ENCODE assay signal across 12 mouse cellular contexts in genomic region chr11:88701976-88702659, GRCm38 (mm10). TPM values are rescaled to one million over a fixed set of nuclear protein-coding genes. Genes with fewer than 3 reads are reported as not detected.
DNase-seq lines count a peak whose midpoint lies in the region; ATAC-seq lines count a peak whose summit lies in the region.
"Had no signal": no experiment of that assay in that cellular context is flagged by ENCODE, and none has a peak within 500 bp of the region (broad histone marks: within the 10 kb centered on the region; RNA-seq: fewer than 3 reads in every experiment).

No protein-coding gene starts in this region.

- H3K4me2 ChIP-seq in heart, embryonic 11.5 days = no peak overlapping the region
- H3K4me2 ChIP-seq: liver, embryonic 13.5 days had no signal

- DNase-seq in heart, adult 11 months = no peak
- peak; percentile 69 for DNase-seq in testis, postnatal 14 days (ENCODE audit: low spot score)
- no peak for DNase-seq in testis, postnatal 10 days (ENCODE audit: low spot score)
- peak; percentile 48 for DNase-seq in midbrain, embryonic 10.5 days (ENCODE audit: low spot score)
- DNase-seq in yolk sac, embryonic 10.5 days (ENCODE audit: low spot score) = no peak
- DNase-seq in frontal cortex, postnatal 10 days (ENCODE audit: low spot score in 2 of 2) = no peak
- DNase-seq: adrenal gland, postnatal 36 days; cerebellum, postnatal 36 days; heart, postnatal 14 days; liver, embryonic 13.5 days had no signal

- 60% methylated on average over 6 of the region's 6 CpGs for WGBS in heart, embryonic 11.5 days (ENCODE audit: insufficient replicate concordance)
- WGBS in midbrain, embryonic 10.5 days = 33% methylated on average over 6 of the region's 6 CpGs

- H3K9ac ChIP-seq in heart, embryonic 11.5 days (ENCODE audit: low read depth, low read length) = no peak overlapping the region
- H3K9ac ChIP-seq: liver, embryonic 13.5 days had no signal

- peaks cover 29% of the 10 kb centered on the region for H3K4me1 ChIP-seq in heart, embryonic 11.5 days (ENCODE audit: control insufficient read depth, insufficient read depth, low read length)
- peaks cover 95% of the 10 kb centered on the region for H3K4me1 ChIP-seq in midbrain, embryonic 10.5 days

- ATAC-seq in heart, embryonic 11.5 days (replicated peaks; ENCODE audit: insufficient number of reproducible peaks, low FRiP score, low TSS enrichment) = no peak
- ATAC-seq in megakaryocyte progenitor cell, adult 5-6 weeks (replicated peaks; ENCODE audit: poor library complexity) = no peak

- peaks cover 24% of the 10 kb centered on the region for H3K36me3 ChIP-seq in heart, embryonic 11.5 days (ENCODE audit: control insufficient read depth, insufficient read depth, low read length)
- H3K36me3 ChIP-seq in midbrain, embryonic 10.5 days = peaks cover 85% of the 10 kb centered on the region

- H3K4me3 ChIP-seq in heart, embryonic 11.5 days (ENCODE audit: low read depth, low read length) = no peak overlapping the region
- peak overlapping the region; percentile 17 for H3K4me3 ChIP-seq in midbrain, embryonic 10.5 days
- H3K4me3 ChIP-seq: liver, embryonic 13.5 days had no signal

- no peaks in the 10 kb centered on the region for H3K9me3 ChIP-seq in heart, embryonic 11.5 days (replicated peaks; ENCODE audit: control insufficient read depth, low read length)
- H3K9me3 ChIP-seq in midbrain, embryonic 10.5 days (replicated peaks) = no peaks in the 10 kb centered on the region
- H3K9me3 ChIP-seq: liver, embryonic 13.5 days had no signal

- no peaks in the 10 kb centered on the region for H3K27me3 ChIP-seq in heart, embryonic 11.5 days (ENCODE audit: control insufficient read depth, insufficient read depth, low read length)
- H3K27me3 ChIP-seq in midbrain, embryonic 10.5 days (ENCODE audit: low read depth, poor library complexity, severe bottlenecking) = no peaks in the 10 kb centered on the region
- H3K27me3 ChIP-seq: liver, embryonic 13.5 days had no signal

- 0 out of 2 replicates have a peak overlapping the region, but pooled peaks have one; percentile 54 for H3K27ac ChIP-seq in heart, embryonic 11.5 days (ENCODE audit: low read depth, low read length)
- H3K27ac ChIP-seq in midbrain, embryonic 10.5 days (replicated peaks) = peak overlapping the region; percentile 82
- H3K27ac ChIP-seq: liver, embryonic 13.5 days had no signal

RNA-seq across cellular contexts. Expression of gene Msi2, which starts 16.2 kb away (rescaled TPM):
- polyA plus RNA-seq in heart, embryonic 11.5 days (2014; fragmentation: Nextera tagmentation; extraction: Ambion mirVana) = 15.3 and 18.4 TPM in 2 replicates
- polyA plus RNA-seq in midbrain, embryonic 10.5 days (2016; fragmentation: Nextera tagmentation; extraction: Ambion mirVana) = 25.3 and 30.5 TPM in 2 replicates
- total RNA-seq in megakaryocyte progenitor cell, adult 5-6 weeks (2015) = 28.2 and 35.4 TPM in 2 replicates
- 46.6 and 86.4 TPM in 2 replicates for total RNA-seq in megakaryocyte progenitor cell, adult 5-6 weeks (2017)

Comparison
In these comparisons a context has a peak if more than half of its experiments do, and no peak if none do; other contexts are left out.
1. DNase-seq: peak in testis, postnatal 14 days (single experiment) and midbrain, embryonic 10.5 days (single experiment); none in heart, adult 11 months (single experiment), testis, postnatal 10 days (single experiment), yolk sac, embryonic 10.5 days (single experiment) and frontal cortex, postnatal 10 days (0 of 2).